Mouse (Mus musculus): Measurements from ENCODE around the gene Met.

Met gene

DNA sequence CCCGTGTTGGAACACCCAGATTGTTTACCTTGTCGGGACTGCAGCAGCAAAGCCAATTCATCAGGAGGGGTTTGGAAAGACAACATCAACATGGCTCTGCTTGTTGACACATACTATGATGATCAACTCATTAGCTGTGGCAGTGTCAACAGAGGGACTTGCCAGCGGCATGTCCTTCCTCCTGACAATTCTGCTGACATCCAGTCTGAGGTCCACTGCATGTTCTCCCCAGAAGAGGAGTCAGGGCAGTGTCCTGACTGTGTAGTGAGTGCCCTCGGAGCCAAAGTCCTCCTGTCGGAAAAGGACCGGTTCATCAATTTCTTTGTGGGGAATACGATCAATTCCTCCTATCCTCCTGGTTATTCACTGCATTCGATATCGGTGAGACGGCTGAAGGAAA, 27.9 kb downstream of the Met start:
- no peak for DNase-seq (ENCODE audit: low spot score in 2 of 2)

DNA sequence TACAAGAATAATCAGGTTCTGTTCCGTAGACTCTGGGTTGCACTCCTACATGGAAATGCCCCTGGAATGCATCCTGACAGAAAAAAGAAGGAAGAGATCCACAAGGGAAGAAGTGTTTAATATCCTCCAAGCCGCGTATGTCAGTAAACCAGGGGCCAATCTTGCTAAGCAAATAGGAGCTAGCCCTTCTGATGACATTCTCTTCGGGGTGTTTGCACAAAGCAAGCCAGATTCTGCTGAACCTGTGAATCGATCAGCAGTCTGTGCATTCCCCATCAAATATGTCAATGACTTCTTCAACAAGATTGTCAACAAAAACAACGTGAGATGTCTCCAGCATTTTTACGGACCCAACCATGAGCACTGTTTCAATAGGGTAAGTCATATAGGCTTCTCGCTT, 28.5 kb downstream of the Met start:
- no peak for DNase-seq (ENCODE audit: low spot score in 2 of 2)

DNA sequence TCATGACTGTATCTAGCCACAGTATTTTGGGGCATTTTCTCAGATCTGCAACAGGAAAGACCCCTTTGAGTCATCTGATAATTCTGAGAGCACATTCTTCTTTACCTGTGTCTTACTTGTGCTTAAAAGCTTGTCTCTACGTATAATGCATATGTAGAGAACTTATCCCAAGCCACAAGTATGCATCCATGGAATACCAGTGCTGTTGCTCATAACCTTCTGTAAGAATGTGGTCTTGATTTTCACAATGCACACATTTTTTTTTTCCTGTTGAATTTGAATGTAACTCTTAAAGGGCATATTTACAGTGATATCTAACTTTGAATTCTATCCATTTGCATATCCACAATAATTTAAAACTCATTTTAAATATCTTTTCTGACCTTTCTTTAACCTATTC, 31.8 kb downstream of the Met start:
- DNase-seq (ENCODE audit: low spot score in 2 of 2): no peak

DNA sequence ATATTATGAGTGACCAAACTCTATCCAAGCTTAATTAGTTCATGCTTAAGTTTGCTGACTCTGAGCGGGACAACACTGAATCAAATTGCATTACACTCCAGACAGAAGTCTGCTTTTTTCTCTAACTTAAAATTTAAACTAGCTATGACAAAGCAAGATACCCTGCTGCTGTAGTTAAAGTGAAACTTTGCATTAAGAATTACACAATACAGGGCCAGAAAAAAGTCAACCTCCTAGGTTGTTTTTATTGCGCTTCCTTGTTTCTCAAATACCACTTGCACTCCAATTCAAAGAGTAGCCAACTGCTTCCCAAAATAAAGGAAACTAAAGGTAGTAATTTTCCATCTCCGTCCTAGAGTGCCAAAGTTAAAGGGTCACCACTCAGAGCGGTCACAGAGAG, 33.8 kb downstream of the Met start:
- no peak for DNase-seq (ENCODE audit: low spot score in 2 of 2)

DNA sequence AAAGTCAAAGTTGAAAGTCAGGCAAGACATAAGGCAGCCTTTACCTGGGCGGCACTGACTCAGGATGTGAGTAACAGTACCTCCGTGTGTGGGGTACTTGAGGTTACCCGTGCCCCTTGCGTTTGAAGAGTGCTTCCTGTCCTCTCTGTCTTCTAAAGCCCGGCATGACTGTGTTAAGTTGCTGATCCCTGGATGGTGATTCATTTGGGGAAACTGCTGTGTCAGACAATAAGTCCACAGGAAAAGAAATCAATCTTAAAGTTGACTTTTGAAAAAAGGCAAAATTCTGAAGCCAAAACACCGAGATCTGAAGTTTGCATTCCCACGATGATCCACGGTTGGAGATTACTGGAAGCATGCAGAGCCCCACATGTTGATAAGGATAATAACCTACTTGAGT, 35.2 kb downstream of the Met start:
- no peak for DNase-seq (ENCODE audit: low spot score in 2 of 2)

DNA sequence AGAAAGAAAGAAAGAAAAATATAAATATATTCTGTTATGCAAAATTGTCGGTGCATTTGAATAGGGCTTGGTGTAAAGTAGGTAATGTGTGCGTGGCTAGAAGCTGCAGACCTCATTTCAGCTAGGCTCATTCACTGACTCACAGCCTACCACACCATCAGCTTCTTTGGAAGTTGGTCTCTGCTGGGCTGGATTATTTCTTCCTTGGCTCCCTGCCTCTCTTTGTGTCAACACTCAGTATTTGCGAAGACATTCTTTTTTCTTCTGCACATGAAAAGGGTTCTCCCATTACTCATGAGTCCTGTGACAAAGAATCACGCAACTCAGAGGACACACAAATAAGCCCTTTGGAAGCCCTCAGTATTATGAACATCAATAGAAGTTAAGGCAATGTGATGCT, 37.8 kb downstream of the Met start:
- DNase-seq (ENCODE audit: low spot score in 2 of 2): no peak

DNA sequence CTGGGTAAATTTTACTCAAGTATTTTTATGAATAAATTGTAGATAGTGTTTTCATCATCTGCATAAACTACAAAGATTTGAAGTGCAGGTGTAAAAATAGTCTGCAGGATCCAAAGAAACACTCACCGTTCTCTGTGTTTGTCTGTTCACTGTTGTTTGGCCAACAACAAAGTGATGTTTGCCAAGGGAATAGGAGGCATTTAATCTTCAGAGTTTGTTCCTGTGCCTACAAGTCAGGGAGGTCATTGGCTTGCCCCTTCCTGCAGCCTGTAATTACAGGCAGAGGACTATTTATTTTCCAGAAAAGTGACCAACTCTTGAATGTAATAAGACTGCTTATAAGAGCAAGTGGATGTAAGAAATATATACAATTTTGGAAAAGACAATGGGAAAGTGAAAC, 38.7 kb downstream of the Met start:
- no peak for DNase-seq (ENCODE audit: low spot score in 2 of 2)

DNA sequence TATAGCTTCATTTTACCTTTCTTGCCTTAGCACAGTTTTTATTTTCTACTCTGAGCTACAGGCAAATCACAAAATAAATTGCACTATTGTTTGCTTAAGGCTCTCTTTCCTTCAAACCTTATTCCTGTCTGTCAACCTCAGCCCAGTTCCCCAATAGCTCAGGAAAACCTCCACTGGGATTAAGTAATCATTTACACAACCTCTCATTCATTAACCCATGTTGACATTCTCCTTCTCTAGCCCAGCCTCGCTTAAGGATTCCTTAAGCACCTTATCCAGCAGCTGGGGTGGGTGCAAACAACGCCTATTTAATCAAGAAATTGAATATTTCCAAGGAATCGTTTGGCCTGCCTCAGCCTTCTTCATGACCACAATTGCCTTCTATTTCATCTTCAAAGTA, 40.1 kb downstream of the Met start:
- no peak for DNase-seq (ENCODE audit: low spot score in 2 of 2)

DNA sequence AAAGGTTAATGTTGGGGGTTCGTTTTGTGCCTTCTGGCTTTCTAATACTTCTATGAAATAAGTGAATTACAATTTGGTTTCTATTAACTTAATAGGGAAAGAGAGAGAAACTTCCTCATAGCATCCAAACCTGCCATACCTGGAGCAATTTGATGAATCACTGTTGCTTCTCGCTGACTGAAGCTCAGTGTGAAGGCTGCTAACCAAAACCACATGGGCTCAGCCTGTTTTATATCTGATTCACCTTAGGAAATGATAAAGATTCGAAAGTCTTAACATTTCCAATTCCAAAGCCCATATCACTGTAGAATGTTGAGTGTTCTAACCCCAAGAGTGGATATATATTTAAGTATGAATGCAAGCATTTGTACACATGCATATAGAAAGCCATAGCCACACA, 41.9 kb downstream of the Met start:
- no peak for DNase-seq (ENCODE audit: low spot score in 2 of 2)

DNA sequence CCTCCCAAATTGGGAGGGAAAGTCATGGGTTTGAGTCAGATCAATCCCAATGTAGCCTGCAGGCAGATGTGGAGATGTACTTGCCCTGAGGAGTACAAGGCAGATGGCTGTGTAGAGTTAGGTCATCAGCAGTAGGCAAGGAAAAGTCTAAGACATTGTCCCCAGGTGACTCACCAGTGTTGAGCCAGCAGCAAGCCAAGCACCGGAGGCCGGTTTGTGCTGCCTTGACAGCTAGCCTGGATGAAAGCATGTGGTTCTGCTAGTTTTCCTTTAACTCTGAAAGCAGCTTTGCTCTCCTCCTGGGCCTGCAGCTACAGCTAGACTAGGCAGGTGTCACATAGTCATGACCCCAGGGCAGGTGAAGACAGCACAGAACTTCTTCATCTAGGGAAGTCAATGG, 43.2 kb downstream of the Met start:
- no peak for DNase-seq (ENCODE audit: low spot score in 2 of 2)

DNA sequence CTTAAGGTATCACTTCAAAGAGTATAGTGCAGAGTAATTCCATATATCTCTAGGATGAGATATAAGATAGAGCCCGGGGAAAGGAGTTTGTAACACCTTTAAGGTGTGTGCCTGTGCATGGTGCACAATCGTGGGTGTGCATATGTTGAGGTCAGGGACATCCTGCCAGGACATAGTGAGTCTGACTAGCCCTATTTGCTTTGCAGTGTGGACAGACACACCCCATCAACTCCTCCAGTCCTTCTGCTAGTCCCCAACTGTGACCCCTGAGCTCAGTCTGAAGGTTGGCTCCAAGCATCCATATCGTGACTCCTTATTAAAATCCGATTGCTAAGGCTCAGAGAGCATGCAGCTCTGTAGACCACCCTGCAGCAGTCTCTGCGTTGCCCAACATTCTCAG, 44.6 kb downstream of the Met start:
- no peak for DNase-seq (ENCODE audit: low spot score in 2 of 2)

DNA sequence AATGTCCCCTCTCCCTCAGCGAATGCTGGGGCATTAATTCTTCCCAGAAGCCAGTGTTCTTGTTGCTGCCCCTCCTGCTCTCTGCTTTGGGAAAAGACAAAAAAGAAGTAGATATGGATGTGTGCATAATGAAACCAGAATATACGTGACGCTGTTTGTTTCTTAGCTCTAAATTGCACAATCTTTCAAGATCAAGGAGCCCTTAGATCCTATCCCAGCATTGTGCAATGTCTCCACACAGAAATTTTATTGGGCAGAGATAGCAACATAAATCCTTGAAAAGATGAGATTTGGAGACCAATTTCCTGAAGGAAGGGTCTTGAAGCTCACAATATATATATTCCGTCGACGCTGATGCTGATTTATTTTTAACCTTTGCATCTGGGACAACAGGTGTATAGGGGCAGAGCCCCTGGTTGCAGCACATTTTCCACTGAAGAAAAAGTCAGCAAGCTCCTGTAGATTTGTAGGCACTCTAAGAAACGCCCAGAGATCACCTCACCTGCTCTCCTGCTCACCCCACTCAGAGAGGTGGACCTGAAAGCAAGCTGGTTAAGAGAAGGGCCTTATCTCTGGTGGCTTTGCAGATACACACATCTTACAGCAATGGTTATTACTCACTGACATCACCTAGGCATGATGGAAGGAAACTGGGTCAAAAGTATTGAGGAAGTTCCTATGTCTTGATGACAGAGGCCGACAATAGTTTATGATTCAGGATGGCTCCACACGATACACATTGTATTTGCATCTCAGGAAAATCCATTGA, 45.2 kb downstream of the Met start:
- DNase-seq (ENCODE audit: low spot score in 2 of 2): no peak

DNA sequence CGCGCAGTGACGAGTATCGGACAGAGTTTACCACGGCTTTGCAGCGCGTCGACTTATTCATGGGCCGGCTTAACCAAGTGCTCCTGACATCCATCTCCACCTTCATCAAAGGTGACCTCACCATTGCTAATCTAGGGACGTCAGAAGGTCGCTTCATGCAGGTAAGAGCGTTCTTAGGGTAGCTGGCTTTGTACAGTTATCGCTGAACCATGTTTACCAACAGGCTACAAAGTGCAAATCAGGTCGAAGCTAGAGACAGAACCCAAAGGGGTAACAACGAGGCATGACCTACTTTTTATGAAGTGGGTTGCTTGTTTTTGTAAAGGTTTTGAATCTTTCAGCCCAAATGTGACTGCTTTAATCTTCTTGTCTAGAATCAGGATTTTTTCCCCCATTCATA, 49.8 kb downstream of the Met start:
- DNase-seq (ENCODE audit: low spot score in 2 of 2): no peak

DNA sequence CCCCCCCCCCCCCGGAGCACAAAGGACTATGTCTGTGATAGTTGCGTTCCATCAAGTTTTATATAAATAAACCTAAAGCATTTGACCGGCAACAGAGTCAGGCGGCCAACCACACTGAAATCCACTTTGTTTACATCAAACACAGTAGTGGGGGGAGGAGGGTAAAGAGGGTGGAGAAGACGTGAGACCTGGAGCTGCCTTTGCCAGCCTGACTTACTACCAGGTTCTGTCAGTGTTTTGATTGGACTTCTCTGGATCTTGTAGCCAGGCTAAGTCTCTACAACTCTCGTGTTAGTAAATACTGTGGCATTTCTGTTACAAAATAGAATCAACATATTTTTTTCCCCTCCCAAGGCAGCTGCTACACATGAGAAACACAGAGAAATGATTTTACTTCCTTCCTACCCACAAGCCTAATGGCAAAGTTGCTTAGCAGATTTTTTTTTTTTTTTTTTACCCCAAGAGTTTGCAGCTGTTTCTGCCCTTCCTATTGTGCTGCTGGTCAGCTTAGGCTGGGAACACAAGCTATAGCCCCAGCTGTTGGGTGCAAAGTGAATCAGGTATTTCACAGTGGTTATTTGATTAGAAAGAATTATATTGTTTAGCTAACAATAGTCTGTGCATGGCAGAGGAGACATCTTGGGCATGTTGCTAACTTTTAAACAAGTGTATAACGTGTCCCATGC, 52.3 kb downstream of the Met start:
- no peak for DNase-seq (ENCODE audit: low spot score in 2 of 2)

DNA sequence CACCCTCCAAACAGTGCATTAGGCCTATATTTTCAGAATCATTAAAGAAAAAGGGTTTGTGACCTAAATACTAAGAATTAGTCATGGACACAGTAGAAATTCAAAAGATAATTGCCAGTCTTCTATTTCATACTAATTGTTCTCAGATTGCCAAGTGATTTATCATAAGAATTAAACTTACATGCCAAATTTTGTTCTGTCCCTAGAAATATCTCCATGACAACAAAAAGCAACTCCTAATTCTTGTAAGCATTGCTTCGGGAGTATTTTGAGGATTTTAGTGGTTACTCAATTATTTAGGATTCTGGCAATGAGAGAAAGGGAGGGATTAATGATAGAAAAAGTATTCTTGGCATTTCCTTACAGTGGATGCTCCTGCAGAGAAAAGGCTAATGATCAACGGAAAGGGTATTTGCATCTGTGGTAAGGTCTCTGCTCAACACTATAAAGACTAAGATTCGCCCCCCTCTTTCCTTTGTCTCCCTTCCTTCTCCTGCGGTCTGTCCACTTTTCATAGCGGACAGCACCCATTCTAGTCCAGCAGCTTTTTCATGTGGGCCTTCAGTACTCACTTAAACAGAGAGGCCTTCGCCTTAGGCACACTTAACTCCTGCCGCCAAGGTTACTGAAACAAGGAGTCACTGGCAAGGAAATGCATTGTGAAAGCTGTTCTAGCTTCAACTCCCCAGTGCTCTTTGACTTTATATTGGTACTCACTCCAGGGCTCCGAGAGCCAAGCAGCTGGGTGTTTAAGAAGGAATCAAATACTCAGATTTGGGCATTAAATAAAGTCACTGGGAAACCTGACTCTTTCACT, 58.5 kb downstream of the Met start:
- no peak for DNase-seq (ENCODE audit: low spot score in 2 of 2)

DNA sequence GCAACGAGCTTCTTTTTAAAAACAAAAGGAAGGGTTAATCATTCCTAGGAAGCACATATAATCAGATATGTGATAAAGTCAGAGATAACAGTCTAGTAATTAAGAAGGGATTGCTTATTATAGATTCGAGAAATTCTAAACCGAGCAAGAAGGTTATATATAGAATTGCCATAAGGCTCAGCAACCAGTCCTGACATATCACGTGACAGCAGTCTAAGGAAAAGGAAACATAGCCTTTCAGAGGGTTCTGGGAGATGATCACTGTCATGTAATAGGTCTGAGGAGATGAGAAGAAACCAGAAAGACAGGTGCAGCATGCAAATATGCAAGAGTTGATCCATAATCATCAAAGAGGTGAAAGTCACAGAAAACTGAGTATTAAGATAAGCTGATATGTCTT, 59.3 kb downstream of the Met start:
- DNase-seq (ENCODE audit: low spot score in 2 of 2): no peak

DNA sequence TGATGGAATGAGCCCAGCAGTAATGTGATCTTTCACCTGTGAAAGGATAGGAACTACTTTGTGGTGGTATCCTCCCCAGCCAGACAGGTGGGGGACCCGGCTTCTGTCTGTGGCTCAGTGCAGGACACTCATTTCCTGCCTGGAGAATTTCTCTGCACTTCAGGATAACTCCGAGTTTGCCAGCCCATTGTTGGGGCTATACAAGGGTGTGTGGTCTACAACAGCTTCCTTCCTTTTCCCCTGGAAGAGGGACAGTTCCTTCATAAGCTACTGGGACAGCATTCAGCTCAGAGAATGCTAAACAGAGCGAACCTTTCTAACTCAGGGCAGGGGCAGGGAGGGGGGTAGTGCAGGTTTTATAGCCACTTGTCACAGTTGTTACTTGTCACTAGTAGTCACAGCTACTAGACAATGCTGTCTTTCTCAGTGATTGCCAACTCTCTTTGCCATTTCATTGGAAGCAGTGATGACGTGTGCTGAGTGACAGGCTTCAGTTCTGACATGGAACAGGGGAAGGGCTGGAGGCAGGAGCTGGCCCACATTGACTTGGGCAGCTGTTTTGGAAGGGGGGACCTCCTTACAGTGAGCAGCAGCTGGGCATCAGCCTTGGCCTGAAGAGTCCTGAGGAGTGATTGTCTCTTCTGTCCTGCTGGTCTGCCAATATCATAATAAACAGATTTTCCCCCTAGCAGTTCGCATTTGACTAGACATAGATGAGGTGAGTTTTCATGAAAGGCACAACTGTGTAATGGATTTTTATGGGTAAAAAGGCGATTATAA, 66.1 kb downstream of the Met start:
- DNase-seq (ENCODE audit: low spot score in 2 of 2): no peak

DNA sequence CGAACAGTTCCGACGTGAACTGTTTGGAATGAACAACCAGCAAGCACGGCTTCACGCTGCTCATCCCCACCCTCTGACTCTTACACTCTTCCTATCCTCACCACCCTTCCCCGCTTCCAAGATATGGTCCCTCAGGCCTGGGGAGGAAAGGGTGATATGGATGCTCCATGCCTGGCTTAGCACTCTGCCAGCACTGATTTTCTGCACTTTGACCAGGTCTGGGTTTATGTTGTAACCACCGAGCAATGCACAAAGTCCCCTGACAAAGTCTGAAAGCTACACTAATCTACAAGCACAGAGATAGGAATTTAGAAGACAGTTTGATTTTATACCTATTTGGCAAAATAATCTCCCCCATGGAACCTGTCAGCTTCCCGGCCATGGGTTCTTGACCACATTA, 78.0 kb downstream of the Met start:
- no peak for DNase-seq (ENCODE audit: low spot score in 2 of 2)

DNA sequence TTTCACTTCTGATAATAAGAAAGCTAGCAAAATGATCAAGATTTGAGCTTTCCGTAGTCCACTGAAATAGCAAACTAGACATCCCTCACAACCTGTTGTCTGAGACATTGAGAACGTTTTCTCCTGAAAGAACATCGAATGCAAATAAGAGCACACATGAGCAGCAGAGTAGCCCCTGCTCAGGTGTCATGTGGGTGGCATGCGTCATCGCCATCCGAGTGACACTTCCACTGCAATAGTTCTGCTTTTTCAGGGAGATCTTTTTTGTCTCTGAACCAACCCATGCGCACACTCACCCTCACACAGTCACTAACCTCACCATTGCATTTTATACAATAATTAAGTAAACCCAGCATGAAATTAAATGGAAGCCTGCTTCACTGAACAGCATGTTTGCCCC, 78.8 kb downstream of the Met start:
- no peak for DNase-seq (ENCODE audit: low spot score in 2 of 2)

DNA sequence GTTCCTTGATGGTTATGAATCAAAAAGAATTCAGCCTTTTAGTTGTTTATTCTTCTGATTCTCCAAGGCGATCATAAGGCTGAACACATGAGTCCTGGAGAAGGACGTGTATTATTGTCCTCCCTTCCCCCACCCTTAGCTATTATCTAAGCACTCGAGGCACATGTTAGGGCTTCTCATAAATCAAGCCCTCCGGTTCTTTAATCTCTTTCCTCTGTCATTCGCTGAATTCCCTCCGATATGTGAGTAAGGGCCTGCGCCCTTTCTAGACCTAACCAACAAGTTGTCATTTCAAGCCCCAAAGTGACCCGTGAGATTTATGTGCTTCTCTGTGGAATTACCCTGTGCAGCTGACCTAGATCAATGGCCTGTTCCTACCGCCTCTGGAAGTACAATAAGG, 81.9 kb downstream of the Met start:
- no peak for DNase-seq (ENCODE audit: low spot score in 2 of 2)

DNA sequence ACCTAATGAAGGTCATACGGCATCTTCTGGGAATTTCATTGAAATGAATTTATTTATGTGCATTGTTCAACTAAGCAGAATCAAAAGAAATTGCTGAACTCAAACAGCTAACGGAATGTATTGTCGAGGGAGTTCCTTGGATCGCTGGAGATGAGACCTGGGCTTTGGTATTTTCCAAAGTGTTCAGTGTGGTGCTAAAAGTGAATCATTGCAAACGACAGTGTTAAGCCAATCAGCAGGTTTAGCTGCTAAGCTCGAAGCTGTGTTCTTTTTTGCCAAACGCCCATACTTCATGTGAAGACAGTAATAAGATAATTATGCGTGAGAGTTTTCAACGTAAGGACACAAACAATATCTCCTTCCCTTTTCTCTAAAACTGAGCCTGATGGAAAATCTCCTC, 82.7 kb downstream of the Met start:
- DNase-seq (ENCODE audit: low spot score in 2 of 2): no peak

DNA sequence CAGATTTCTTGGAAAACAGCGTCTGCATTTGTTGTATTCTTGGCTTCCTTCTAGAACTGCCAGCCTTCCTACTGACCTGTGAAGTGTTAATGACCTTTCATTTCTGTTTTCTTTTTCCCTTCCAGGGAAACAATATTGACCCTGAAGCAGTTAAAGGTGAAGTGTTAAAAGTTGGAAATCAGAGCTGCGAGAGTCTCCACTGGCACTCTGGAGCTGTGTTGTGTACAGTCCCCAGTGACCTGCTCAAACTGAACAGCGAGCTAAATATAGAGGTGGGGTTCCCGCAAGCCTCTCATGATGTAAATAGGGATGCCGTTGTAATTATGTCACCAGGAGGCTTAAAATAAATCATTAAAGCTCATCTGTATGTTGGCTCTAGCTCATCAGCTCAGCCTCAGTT, 83.2 kb downstream of the Met start:
- DNase-seq (ENCODE audit: low spot score in 2 of 2): no peak

Data from frontal cortex, postnatal 14 days (tissue).